Mouse (Mus musculus) intestine, embryonic 16.5 days (tissue): ENCODE measurements around the gene Bahd1. TPM values are rescaled to one million over a fixed set of nuclear protein-coding genes. Genes with fewer than 3 reads are reported as not detected.

Experiments
- ATAC-seq: fragments of 200-750 bp; cut with Nextera tagmentation; 2 replicates; pipeline ENCODE4 v1.8.0; 2017; ENCODE audit warnings: moderate TSS enrichment, moderate library complexity
- H3K27ac ChIP-seq: fragments of 300-500 bp; sonication (generic); 2 replicates; pipeline ENCODE4 v1.5.1; 2014; ENCODE audit warnings: mild to moderate bottlenecking, low read length
- H3K27me3 ChIP-seq: fragments of 300-500 bp; sonication (generic); replicated peaks from 2 replicates; pipeline ENCODE4 v1.6.1; 2014; ENCODE audit warnings: low read length, control low read depth, mixed read lengths; ENCODE audit not compliant: control insufficient read depth, insufficient read depth
- H3K36me3 ChIP-seq: fragments of 300-500 bp; sonication (generic); 2 replicates; pipeline ENCODE4 v1.6.1; 2014; ENCODE audit warnings: low read length, control low read depth; ENCODE audit not compliant: control insufficient read depth, insufficient read depth
- H3K4me1 ChIP-seq: fragments of 300-500 bp; sonication (generic); 2 replicates; pipeline ENCODE4 v1.6.1; 2014; ENCODE audit warnings: low read length, control low read depth, mixed read lengths; ENCODE audit not compliant: control insufficient read depth, insufficient read depth
- H3K4me2 ChIP-seq: fragments of 300-500 bp; sonication (generic); 2 replicates; pipeline ENCODE4 v1.6.1; 2014; ENCODE audit warnings: low read depth, low read length, control low read depth
- H3K4me3 ChIP-seq: fragments of 300-500 bp; sonication (generic); 2 replicates; pipeline ENCODE4 v1.5.1; 2014; ENCODE audit warnings: mild to moderate bottlenecking, low read length
- H3K9ac ChIP-seq: fragments of 300-500 bp; sonication (generic); 2 replicates; pipeline ENCODE4 v1.6.1; 2014; ENCODE audit warnings: low read depth, low read length
- H3K9me3 ChIP-seq: fragments of 300-500 bp; sonication (generic); 2 replicates; pipeline ENCODE4 v1.6.1; 2016; ENCODE audit warnings: low read length, control low read depth; ENCODE audit not compliant: control insufficient read depth
- WGBS: fragments of 180-500 bp; shearing (Covaris S2); extraction: QIAGEN DNeasy Blood & Tissue Kit; methylation state at CpG from one replicate; pipeline ENCODE4 v1.1.7; 2014; 5-methylcytosine and 5-hydroxymethylcytosine counted together
- polyA plus RNA-seq: library from polyadenylated mRNA; unstranded; fragments of >200 nt; fragmentation: Nextera tagmentation; extraction: Ambion mirVana; gene quantifications from 2 replicates; pipeline ENCODE4 v1.2.1, GENCODE M21; 2015

The Bahd1 gene
- polyA plus RNA-seq, 1 experiment from 2014 or later = 3.6 TPM

GRCm38 (mm10) chr2:118918543-118918942, 18.4 kb downstream of the Bahd1 start:
- no peak for ATAC-seq
- Histone ChIP-seq H3K27me3 (no peaks in the 10 kb centered on the region), H3K4me2 (no peak overlapping the region), H3K27ac (no peak overlapping the region), H3K4me3 (no peak overlapping the region), H3K4me1 (peaks cover 11% of the 10 kb centered on the region), H3K36me3 (no peaks in the 10 kb centered on the region), H3K9ac (no peak overlapping the region), H3K9me3 (no peaks in the 10 kb centered on the region)
- 48% methylated on average over 1 of the region's 1 CpGs for WGBS

DNA sequence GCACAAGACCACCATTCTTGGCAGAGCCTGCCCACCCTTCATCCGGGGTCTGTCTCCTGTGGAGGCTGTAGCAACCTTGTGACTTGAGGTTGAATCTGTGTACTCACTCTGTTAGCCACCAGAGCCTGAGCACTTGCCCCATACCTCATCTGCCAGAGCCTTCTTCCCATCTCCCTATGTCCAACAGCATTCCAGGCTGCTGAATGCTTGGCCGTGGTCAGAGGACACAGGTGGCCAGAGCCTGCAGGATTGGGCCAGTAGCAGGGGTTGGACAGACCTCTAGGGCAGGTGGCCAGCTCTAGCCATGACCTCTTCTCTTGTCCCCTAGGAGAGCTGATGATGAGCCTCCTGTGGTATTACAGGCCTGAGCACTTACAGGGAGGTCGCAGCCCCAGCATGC, 20.3 kb downstream of the Bahd1 start:
- no peaks in the 10 kb centered on the region for H3K36me3 ChIP-seq
- no peaks in the 10 kb centered on the region for H3K27me3 ChIP-seq
- H3K4me1 ChIP-seq = peaks cover under 1% of the 10 kb centered on the region; the same call in 1 of the 2 replicates
- no peak overlapping the region for H3K27ac ChIP-seq
- H3K4me2 ChIP-seq = no peak overlapping the region
- H3K9me3 ChIP-seq = no peaks in the 10 kb centered on the region
- no peak overlapping the region for H3K4me3 ChIP-seq
- no peak overlapping the region for H3K9ac ChIP-seq
- 66% methylated on average over 3 of the region's 3 CpGs for WGBS
- no peak for ATAC-seq

DNA sequence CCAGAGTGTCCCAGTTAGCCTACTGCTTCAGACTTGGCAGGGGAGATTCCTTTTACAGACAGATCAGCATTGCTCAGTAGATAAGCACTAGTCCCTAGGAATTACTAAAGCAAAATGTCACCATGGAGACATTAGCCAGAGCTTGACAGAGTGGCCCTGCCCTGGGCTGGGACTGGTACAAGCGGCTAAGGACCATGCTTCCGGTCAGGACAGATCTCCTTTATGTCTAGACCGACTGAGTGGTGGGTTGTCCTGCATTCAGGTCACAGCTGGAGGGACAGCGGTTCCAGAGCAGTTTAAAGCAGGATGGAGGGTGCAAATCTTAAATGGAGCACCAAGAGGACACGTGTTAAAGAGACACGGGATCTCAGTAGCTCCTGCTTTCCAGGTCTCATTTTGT, 25.8 kb downstream of the Bahd1 start:
- Histone ChIP-seq H3K27ac (peak overlapping the region; percentile 39; the same call in 1 of the 2 replicates), H3K9me3 (no peaks in the 10 kb centered on the region), H3K4me3 (peak overlapping the region; percentile 84), H3K9ac (peak overlapping the region; percentile 86), H3K4me1 (peaks cover 22% of the 10 kb centered on the region), H3K27me3 (no peaks in the 10 kb centered on the region), H3K36me3 (no peaks in the 10 kb centered on the region), H3K4me2 (peak overlapping the region; percentile 90)
- peak; percentile 50 for ATAC-seq
- WGBS = 2% methylated on average over 6 of the region's 6 CpGs

- peak within 1 kb of the TSS; percentile 84 for H3K4me3 ChIP-seq
- under 1% methylated on average over 40 of the region's 47 CpGs for WGBS
- H3K4me2 ChIP-seq = peak within 1 kb of the TSS; percentile 90
- ATAC-seq = peak; percentile 95
- peaks cover 22% of the 10 kb centered on the region for H3K4me1 ChIP-seq
- H3K27ac ChIP-seq = peak within 1 kb of the TSS; percentile 52; the same call in 1 of the 2 replicates
- no peaks in the 10 kb centered on the region for H3K27me3 ChIP-seq
- peak within 1 kb of the TSS; percentile 86 for H3K9ac ChIP-seq
- H3K9me3 ChIP-seq = no peaks in the 10 kb centered on the region
- H3K36me3 ChIP-seq = no peaks in the 10 kb centered on the region
Measured at GRCm38 (mm10) chr2:118926361-118926997, 26.3 kb downstream of the Bahd1 start, which contains the start of gene Chst14. Chst14 (plus strand) TSS chr2:118926496.

DNA sequence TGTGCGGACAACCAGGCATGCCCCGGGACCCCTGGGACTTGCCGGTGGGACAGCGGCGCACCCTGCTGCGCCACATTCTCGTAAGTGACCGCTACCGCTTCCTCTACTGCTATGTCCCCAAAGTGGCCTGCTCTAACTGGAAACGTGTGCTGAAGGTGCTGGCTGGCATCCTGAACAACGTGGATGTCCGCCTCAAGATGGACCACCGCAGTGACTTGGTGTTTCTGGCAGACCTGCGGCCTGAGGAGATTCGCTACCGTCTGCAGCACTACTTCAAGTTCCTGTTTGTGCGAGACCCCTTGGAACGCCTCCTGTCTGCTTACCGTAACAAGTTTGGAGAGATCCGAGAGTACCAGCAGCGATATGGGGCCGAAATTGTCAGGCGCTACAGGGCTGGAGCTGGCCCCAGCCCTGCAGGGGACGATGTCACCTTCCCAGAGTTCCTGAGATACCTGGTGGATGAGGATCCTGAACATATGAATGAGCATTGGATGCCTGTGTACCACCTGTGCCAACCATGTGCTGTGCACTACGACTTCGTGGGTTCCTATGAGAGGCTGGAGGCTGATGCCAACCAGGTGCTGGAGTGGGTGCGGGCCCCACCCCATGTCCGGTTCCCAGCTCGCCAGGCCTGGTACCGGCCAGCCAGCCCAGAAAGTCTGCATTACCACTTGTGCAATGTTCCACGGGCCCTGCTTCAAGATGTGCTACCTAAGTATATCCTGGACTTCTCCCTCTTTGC, 27.0 kb downstream of the Bahd1 start:
- Histone ChIP-seq H3K4me2 (peak overlapping the region; percentile 90), H3K27me3 (no peaks in the 10 kb centered on the region), H3K4me1 (peaks cover 22% of the 10 kb centered on the region), H3K9ac (peak overlapping the region; percentile 86), H3K27ac (peak overlapping the region; percentile 52; the same call in 1 of the 2 replicates), H3K36me3 (no peaks in the 10 kb centered on the region), H3K9me3 (no peaks in the 10 kb centered on the region), H3K4me3 (peak overlapping the region; percentile 84)
- 36% methylated on average over 31 of the region's 31 CpGs for WGBS
- no peak for ATAC-seq

GRCm38 (mm10) chr2:118941341-118941740, 41.2 kb downstream of the Bahd1 start:
- H3K27me3 ChIP-seq = no peaks in the 10 kb centered on the region; the same call in 1 of the 2 replicates
- H3K4me3 ChIP-seq = no peak overlapping the region
- H3K9ac ChIP-seq = no peak overlapping the region
- ATAC-seq = no peak
- H3K36me3 ChIP-seq = no peaks in the 10 kb centered on the region
- H3K4me2 ChIP-seq = no peak overlapping the region
- no peak overlapping the region for H3K27ac ChIP-seq
- no peaks in the 10 kb centered on the region for H3K4me1 ChIP-seq
- WGBS = 65% methylated on average over 7 of the region's 7 CpGs
- H3K9me3 ChIP-seq = no peaks in the 10 kb centered on the region

DNA sequence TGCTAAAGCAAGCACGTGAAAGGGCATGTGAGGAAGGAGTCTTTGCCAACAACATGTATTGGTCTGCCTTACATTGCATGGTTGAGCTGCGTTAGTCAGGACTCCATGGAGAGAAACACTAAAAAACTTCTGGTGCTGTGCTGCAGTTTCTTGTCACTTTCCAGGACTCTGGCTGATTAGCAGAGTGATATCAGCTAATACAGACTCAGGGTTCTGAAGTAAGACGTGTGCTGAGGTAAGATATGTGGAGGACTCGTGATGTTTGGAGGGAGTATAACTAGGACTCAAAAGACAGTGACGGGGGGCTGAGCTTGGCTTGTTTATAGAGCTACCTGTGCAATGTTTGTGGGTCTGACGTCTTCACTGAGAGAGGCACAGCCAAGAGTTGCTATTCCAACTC, 43.1 kb downstream of the Bahd1 start:
- Histone ChIP-seq H3K4me3 (no peak overlapping the region), H3K27me3 (no peaks in the 10 kb centered on the region; the same call in 1 of the 2 replicates), H3K9ac (no peak overlapping the region), H3K27ac (no peak overlapping the region), H3K36me3 (no peaks in the 10 kb centered on the region), H3K4me2 (no peak overlapping the region), H3K9me3 (no peaks in the 10 kb centered on the region), H3K4me1 (no peaks in the 10 kb centered on the region)
- WGBS = 81% methylated on average over 6 of the region's 6 CpGs
- ATAC-seq = no peak

GRCm38 (mm10) chr2:118948818-118949217, 48.6 kb downstream of the Bahd1 start:
- Histone ChIP-seq H3K9me3 (no peaks in the 10 kb centered on the region), H3K27ac (no peak overlapping the region), H3K27me3 (no peaks in the 10 kb centered on the region; the same call in 1 of the 2 replicates), H3K4me1 (no peaks in the 10 kb centered on the region), H3K9ac (no peak overlapping the region), H3K4me3 (no peak overlapping the region), H3K4me2 (no peak overlapping the region), H3K36me3 (no peaks in the 10 kb centered on the region)
- no peak for ATAC-seq
- 79% methylated on average over 4 of the region's 4 CpGs for WGBS

GRCm38 (mm10) chr2:118949699-118950098, 49.5 kb downstream of the Bahd1 start:
- Histone ChIP-seq H3K27ac (no peak overlapping the region), H3K36me3 (no peaks in the 10 kb centered on the region), H3K27me3 (no peaks in the 10 kb centered on the region), H3K9me3 (no peaks in the 10 kb centered on the region), H3K4me2 (no peak overlapping the region), H3K4me3 (no peak overlapping the region), H3K4me1 (no peaks in the 10 kb centered on the region), H3K9ac (no peak overlapping the region)
- ATAC-seq = no peak
- WGBS = 51% methylated on average over 3 of the region's 3 CpGs
